Mouse (Mus musculus): ENCODE results near the gene Tmem240. TPM values are rescaled to one million over a fixed set of nuclear protein-coding genes. Genes with fewer than 3 reads are reported as not detected.
"Not testable (repeated sequence)": the region's sequence is repeated elsewhere in the genome, so short reads cannot be mapped to it uniquely, and the experiment has no call there.

Tmem240 gene
- total RNA-seq, 2 experiments from 2014 or later: 32.7 to 39.0 TPM

- DNase-seq (ENCODE audit: low spot score in 2 of 2): no peak
- TF ChIP-seq CTCF (conservative IDR thresholded peaks at IDR 0.05): no peak
These were observed 44.9 kb downstream of the Tmem240 start for GRCm38 (mm10) chr4:155779498-155779897.

GRCm38 (mm10) chr4:155780895-155781294 lies 46.3 kb downstream of the Tmem240 start:
- peak overlapping the region; percentile 6; the same call in 1 of the 2 replicates for H3K4me3 ChIP-seq
- no peak for TF ChIP-seq CTCF (conservative IDR thresholded peaks at IDR 0.05)
- DNase-seq (ENCODE audit: low spot score in 2 of 2): no peak
- peak overlapping the region; percentile 71 for H3K27ac ChIP-seq

More at GRCm38 (mm10) chr4:155779498-155779897, 44.9 kb downstream of the Tmem240 start:
- Histone ChIP-seq H3K4me3 (no peak overlapping the region), H3K27ac (no peak overlapping the region)

- Histone ChIP-seq H3K4me3 (peak overlapping the region; percentile 75), H3K27ac (peak overlapping the region; percentile 96)
- TF ChIP-seq CTCF (conservative IDR thresholded peaks at IDR 0.05): no peak
- no peak for DNase-seq (ENCODE audit: low spot score in 2 of 2)
These were observed 49.0 kb downstream of the Tmem240 start for GRCm38 (mm10) chr4:155783486-155784080.

- DNase-seq (ENCODE audit: low spot score in 2 of 2): peak; percentile 65 to 74
- TF ChIP-seq CTCF (conservative IDR thresholded peaks at IDR 0.05): peak; percentile 88
- H3K27ac ChIP-seq: peak overlapping the region; percentile 96
- peak overlapping the region; percentile 75 for H3K4me3 ChIP-seq
These were observed 49.6 kb downstream of the Tmem240 start for GRCm38 (mm10) chr4:155784081-155784701.

- H3K27ac ChIP-seq: peak overlapping the region; percentile 86
- peak overlapping the region; percentile 27 for H3K4me3 ChIP-seq
- no peak for DNase-seq (ENCODE audit: low spot score in 2 of 2)
- TF ChIP-seq CTCF (conservative IDR thresholded peaks at IDR 0.05): no peak
These were observed 50.6 kb downstream of the Tmem240 start for GRCm38 (mm10) chr4:155785246-155785645.

GRCm38 (mm10) chr4:155785819-155786218 lies 51.2 kb downstream of the Tmem240 start, which contains the start of gene Tmem88b:
Tmem88b (minus strand) TSS chr4:155785874.
- no peak for DNase-seq (ENCODE audit: low spot score in 2 of 2)
- peak; percentile 60 for TF ChIP-seq CTCF (conservative IDR thresholded peaks at IDR 0.05)
- H3K4me3 ChIP-seq: peak within 1 kb of the TSS; percentile 75
- peak within 1 kb of the TSS; percentile 96 for H3K27ac ChIP-seq

GRCm38 (mm10) chr4:155788300-155788699 lies 53.7 kb downstream of the Tmem240 start:
- no peak overlapping the region for H3K4me3 ChIP-seq
- TF ChIP-seq CTCF (conservative IDR thresholded peaks at IDR 0.05): no peak
- no peak overlapping the region for H3K27ac ChIP-seq
- no peak for DNase-seq (ENCODE audit: low spot score in 2 of 2)

GRCm38 (mm10) chr4:155788833-155789232 lies 54.2 kb downstream of the Tmem240 start:
- not testable (repeated sequence) for H3K4me3 ChIP-seq; H3K27ac ChIP-seq; DNase-seq (ENCODE audit: low spot score in 2 of 2)

GRCm38 (mm10) chr4:155790021-155790489 lies 55.5 kb downstream of the Tmem240 start, which contains the start of gene Ankrd65:
Ankrd65 (plus strand) TSS chr4:155790439.
- Histone ChIP-seq H3K27ac (no peak within 1 kb of the TSS), H3K4me3 (no peak within 1 kb of the TSS)
- no peak for DNase-seq (ENCODE audit: low spot score in 2 of 2)
- TF ChIP-seq CTCF (conservative IDR thresholded peaks at IDR 0.05): no peak

Small RNAs within 50 kb of the gene (microRNA-seq; reads per million reads assigned to microRNA genes)
- gene Gm27743: 0 reads per million in 2 experiments

Other genes with a start within 250 kb of the Tmem240 start
- gene Gnb1, start 243.4 kb upstream of the Tmem240 start, total RNA-seq (2021): 100 to 1,000 TPM; 718 to 729 TPM
- gene Nadk, start 172.4 kb upstream of the Tmem240 start, total RNA-seq (2021): 10 to 100 TPM; 61.2 to 63.5 TPM
- gene Slc35e2, start 133.4 kb upstream of the Tmem240 start, total RNA-seq (2021): 10 to 100 TPM; 39.7 to 40.3 TPM
- gene Cdk11b, start 109.9 kb upstream of the Tmem240 start, total RNA-seq (2021): 10 to 100 TPM; 43.6 to 48.8 TPM
- gene Gm10563, start 89.4 kb upstream of the Tmem240 start, total RNA-seq (2021): not detected
- gene Mmp23, start 81.4 kb upstream of the Tmem240 start, total RNA-seq (2021): 1 to 10 TPM; 2.7 to 3.4 TPM
- gene Mib2, start 65.6 kb upstream of the Tmem240 start, total RNA-seq (2021): 100 to 1,000 TPM; 111 to 114 TPM
- gene Fndc10, start 40.5 kb upstream of the Tmem240 start, total RNA-seq (2021): 10 to 100 TPM; 26.5 to 27.9 TPM
- 10 to 100 TPM; 90.9 to 92.8 TPM for gene Ssu72, start 30.0 kb upstream of the Tmem240 start, total RNA-seq (2021)
- gene Atad3a, start 26.3 kb downstream of the Tmem240 start, total RNA-seq (2021): 10 to 100 TPM; 49.9 to 51.4 TPM
- 1 to 10 TPM; 9.6 to 9.8 TPM for gene Vwa1, start 39.9 kb downstream of the Tmem240 start, total RNA-seq (2021)
- 10 to 100 TPM; 24.0 to 24.8 TPM for gene Tmem88b, start 51.1 kb downstream of the Tmem240 start, total RNA-seq (2021)
- gene Ankrd65, start 55.6 kb downstream of the Tmem240 start, total RNA-seq (2021): under 1 TPM in 1 of 2 experiments, not detected in 1; 0.32 TPM
- 10 to 100 TPM; 86.6 to 89.6 TPM for gene Mrpl20, start 68.1 kb downstream of the Tmem240 start, total RNA-seq (2021)
- 10 to 100 TPM; 79.4 to 94.2 TPM for gene Ccnl2, start 77.7 kb downstream of the Tmem240 start, total RNA-seq (2021)
- gene Aurkaip1, start 96.5 kb downstream of the Tmem240 start, total RNA-seq (2021): 100 to 1,000 TPM; 102 to 105 TPM
- 10 to 100 TPM in 1 of 2 experiments, 1 to 10 TPM in 1; 8.4 to 10.6 TPM for gene Mxra8, start 104.9 kb downstream of the Tmem240 start, total RNA-seq (2021)
- gene Dvl1, start 112.6 kb downstream of the Tmem240 start, total RNA-seq (2021): 10 to 100 TPM; 80.8 to 81.9 TPM
- gene Tas1r3, start 128.6 kb downstream of the Tmem240 start, total RNA-seq (2021): under 1 TPM; 0.33 to 0.44 TPM
- 10 to 100 TPM; 29.2 to 31.7 TPM for gene Cptp, start 134.6 kb downstream of the Tmem240 start, total RNA-seq (2021)
- 10 to 100 TPM; 33.7 to 35.8 TPM for gene Ints11, start 134.7 kb downstream of the Tmem240 start, total RNA-seq (2021)
- 10 to 100 TPM; 62.3 to 68.1 TPM for gene Pusl1, start 157.0 kb downstream of the Tmem240 start, total RNA-seq (2021)
- gene Acap3, start 157.0 kb downstream of the Tmem240 start, total RNA-seq (2021): 100 to 1,000 TPM; 121 to 129 TPM
- 10 to 100 TPM; 69.8 to 71.2 TPM for gene Ube2j2, start 209.0 kb downstream of the Tmem240 start, total RNA-seq (2021)
- gene C1qtnf12, start 227.5 kb downstream of the Tmem240 start, total RNA-seq (2021): 10 to 100 TPM; 11.5 to 18.0 TPM

All from layer of hippocampus, adult 2 months (tissue).